Mouse (Mus musculus): ENCODE data around the gene Arl16. TPM values are rescaled to one million over a fixed set of nuclear protein-coding genes. Genes with fewer than 3 reads are reported as not detected.

The Arl16 gene
- polyA plus RNA-seq, 1 experiment: 61.1 TPM

DNA sequence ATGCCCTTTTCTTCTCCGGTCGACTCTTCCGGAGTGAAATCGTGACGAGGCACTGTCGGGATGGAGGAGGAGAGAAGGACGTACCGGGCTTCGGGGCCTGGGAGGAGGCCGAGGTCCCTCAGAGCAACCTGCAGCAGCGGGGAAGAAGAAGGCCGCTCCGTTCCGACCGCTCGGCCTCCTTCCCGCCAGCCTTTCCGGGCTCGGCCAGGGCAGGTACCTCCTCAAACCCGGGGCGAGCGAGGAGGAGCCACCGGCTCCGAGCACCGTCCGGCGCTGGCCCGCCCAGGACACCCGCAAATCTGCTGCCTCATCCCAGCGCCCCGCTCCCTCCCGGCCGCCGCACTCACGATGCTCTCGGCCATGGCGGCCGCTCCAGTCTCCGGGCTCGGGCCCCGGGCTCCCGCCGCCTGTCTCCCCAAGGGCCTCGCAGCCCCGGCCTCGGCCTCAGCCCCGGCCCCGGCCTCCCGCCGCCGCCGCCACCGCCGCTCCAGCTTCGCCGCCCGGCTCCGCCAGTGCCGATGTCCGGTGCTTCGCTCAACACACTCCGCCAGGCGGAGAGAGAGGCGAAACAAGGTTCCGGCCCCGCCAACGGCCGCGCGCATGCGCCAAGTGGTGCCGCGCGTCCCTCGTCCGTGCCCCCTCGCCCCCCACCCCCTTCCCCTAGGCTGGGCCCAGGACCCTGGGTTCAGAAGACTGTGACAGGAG is 30.1 kb downstream of the Arl16 start, which contains the start of gene Nploc4:
Gene Nploc4, minus strand, starts transcription at position 557 of the 705 bp plus-strand sequence.
- peaks cover 24% of the 10 kb centered on the region for H3K4me1 ChIP-seq
- H3K36me3 ChIP-seq (replicated peaks; ENCODE audit: low read length): peaks cover 32% of the 10 kb centered on the region
- no peaks in the 10 kb centered on the region for H3K27me3 ChIP-seq (replicated peaks)
- peak within 1 kb of the TSS; percentile 98 for H3K4me3 ChIP-seq (replicated peaks)
- no peaks in the 10 kb centered on the region for H3K9me3 ChIP-seq
- TF ChIP-seq FLI1 (IDR thresholded peaks at IDR 0.05; ENCODE audit: low read length) (no peak), GATA1 (IDR thresholded peaks at IDR 0.05; ENCODE audit: borderline replicate concordance, low read length) (no peak)

DNA sequence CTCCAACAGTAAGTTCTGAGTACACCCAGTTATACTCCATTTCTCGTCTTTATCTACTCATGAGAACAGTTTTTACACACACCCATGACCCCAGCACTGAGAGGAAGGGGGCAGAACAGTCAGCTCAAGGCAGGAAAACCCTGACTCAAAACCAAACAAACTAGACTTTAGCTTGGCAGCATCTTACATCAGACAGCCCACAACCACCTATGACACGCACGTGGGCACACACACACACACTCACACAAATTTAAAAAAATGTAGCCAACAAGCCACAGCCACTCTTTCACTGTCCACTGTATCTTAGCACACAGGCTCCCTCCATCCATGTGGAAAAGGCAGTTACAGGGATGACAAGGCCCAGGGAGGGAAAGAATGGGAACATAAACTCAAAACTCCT is 40.7 kb downstream of the Arl16 start:
- TF ChIP-seq FLI1 (IDR thresholded peaks at IDR 0.05; ENCODE audit: low read length) (no peak), GATA1 (IDR thresholded peaks at IDR 0.05; ENCODE audit: borderline replicate concordance, low read length) (no peak)
- no peaks in the 10 kb centered on the region for H3K9me3 ChIP-seq
- peaks cover 95% of the 10 kb centered on the region for H3K36me3 ChIP-seq (replicated peaks; ENCODE audit: low read length)
- peaks cover 36% of the 10 kb centered on the region for H3K4me1 ChIP-seq
- no peaks in the 10 kb centered on the region for H3K27me3 ChIP-seq (replicated peaks)
- H3K4me3 ChIP-seq (replicated peaks): no peak overlapping the region

DNA sequence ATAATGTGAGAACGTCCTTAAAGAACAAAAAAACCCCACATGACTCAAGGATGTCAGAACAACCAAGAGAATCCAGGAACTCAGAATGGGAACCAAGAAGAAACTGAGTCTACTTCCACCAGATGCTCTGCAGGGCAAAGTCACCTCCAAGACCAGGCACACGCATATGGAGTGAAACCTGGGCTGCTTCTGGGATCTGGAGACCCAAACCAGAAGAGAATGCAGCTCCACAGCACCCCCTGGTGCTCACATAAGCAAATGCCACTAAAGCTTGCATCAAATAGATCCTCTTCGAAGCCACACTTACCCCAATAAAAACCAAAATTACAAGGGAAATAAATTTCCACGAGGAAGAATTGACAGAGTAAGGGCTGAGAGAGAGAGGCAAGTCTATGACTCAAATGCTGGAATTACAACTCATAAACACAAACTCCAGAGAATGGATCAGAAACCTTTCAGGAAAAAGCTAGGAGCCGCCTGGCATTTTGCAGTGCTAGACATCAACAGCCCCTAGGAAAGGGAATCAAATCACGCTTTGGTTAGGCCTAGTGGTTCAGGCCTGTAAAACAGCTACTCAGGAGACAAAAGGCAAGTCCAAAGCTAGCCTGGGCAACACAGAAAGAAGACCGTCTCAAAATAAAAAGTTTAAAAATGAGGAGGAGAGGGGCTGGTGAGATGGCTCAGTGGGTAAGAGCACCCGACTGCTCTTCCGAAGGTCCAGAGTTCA is 43.7 kb downstream of the Arl16 start:
- Histone ChIP-seq H3K36me3 (replicated peaks; ENCODE audit: low read length) (peaks cover 95% of the 10 kb centered on the region), H3K27me3 (replicated peaks) (no peaks in the 10 kb centered on the region), H3K4me3 (replicated peaks) (no peak overlapping the region), H3K9me3 (no peaks in the 10 kb centered on the region), H3K4me1 (peaks cover 44% of the 10 kb centered on the region)
- no peak for TF ChIP-seq GATA1 (IDR thresholded peaks at IDR 0.05; ENCODE audit: borderline replicate concordance, low read length)
- no peak for TF ChIP-seq FLI1 (IDR thresholded peaks at IDR 0.05; ENCODE audit: low read length)

DNA sequence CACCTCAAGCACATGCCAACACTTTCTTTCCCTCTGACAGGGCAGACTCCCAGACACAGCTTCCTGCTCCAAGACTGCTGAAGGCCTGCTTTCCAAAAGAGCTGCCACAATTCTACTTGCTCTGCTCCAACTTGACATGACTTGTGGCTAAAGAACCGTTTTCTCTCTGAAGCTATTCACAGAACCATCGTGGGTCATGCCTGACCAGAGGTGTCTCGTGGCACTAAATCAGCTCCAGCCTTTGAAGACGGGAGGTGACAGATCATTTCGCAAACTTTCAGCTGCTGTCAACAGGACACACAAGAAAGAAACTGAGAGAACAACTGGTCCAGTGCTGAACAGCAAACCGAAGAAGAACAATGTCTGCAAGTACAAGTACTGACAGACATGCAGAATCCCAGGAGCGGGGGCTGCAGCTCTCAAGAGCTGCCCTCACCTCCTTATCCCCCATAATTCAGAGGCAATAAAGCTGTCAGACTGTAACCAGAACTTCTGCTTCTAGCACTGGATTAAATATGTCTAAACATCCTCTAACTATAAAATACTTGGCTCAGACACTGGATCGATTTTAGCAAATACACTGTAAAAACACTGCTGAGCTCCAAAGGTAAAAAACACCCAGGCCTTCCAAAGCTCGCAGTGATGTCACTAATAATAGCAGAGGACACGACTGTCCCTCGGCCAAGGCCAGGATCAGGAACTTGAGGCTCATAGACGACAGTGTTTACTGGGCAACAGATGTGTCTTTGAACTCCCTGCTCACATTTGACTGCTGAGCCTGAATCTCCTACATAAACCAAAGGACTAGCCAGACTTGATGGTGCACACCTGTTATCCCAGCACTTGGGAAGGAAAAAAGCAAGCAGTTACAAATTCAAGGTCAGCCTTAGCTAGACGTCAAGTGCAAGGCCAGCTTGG is 44.5 kb downstream of the Arl16 start:
- TF ChIP-seq FLI1 (IDR thresholded peaks at IDR 0.05; ENCODE audit: low read length) (no peak), GATA1 (IDR thresholded peaks at IDR 0.05; ENCODE audit: borderline replicate concordance, low read length) (no peak)
- Histone ChIP-seq H3K27me3 (replicated peaks) (no peaks in the 10 kb centered on the region), H3K4me1 (peaks cover 39% of the 10 kb centered on the region), H3K9me3 (no peaks in the 10 kb centered on the region), H3K4me3 (replicated peaks) (no peak overlapping the region), H3K36me3 (replicated peaks; ENCODE audit: low read length) (peaks cover 95% of the 10 kb centered on the region)

DNA sequence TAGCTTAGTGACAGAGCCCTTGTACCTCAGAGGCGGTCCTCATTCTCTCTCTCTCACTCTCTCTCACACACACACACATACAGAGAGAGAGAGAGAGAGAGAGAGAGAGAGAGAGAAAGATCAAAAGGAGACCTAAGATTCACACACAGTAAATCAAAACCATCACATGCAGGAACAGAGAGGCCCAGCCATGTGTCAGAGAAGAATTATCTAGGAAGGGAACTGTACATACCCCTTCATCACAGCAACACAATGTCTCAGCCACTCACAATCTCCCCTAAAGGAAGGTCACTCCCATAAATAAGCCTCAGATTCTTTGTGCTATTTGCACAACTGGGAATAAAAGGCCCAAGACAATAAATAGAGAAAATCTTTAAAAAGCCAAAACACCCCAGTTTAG is 48.8 kb downstream of the Arl16 start:
- no peaks in the 10 kb centered on the region for H3K9me3 ChIP-seq
- H3K4me1 ChIP-seq: peaks cover 27% of the 10 kb centered on the region
- TF ChIP-seq FLI1 (IDR thresholded peaks at IDR 0.05; ENCODE audit: low read length) (no peak), GATA1 (IDR thresholded peaks at IDR 0.05; ENCODE audit: borderline replicate concordance, low read length) (no peak)
- H3K27me3 ChIP-seq (replicated peaks): no peaks in the 10 kb centered on the region
- peaks cover 95% of the 10 kb centered on the region for H3K36me3 ChIP-seq (replicated peaks; ENCODE audit: low read length)
- H3K4me3 ChIP-seq (replicated peaks): no peak overlapping the region

DNA sequence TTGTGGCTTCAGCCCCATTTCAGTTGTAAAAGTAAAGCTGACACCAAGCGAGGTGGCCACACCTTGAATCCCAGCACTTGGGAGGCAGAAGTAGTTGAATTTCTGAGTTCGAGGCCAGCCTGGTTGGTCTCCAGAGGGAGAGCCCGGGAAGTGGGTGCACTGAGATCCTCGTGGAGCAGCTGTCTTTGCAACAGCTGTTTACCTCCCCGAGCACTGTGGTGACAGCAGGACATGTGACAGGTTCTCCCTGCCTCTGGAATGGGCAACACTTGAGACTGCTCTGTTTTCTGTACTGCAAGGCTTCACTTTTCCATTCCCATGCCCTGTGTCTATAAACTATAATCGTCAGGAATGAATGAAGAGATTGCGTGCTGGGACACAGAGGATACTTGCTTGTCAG is 49.6 kb downstream of the Arl16 start:
- TF ChIP-seq GATA1 (IDR thresholded peaks at IDR 0.05; ENCODE audit: borderline replicate concordance, low read length) (no peak), FLI1 (IDR thresholded peaks at IDR 0.05; ENCODE audit: low read length) (no peak)
- Histone ChIP-seq H3K4me1 (peaks cover 19% of the 10 kb centered on the region), H3K9me3 (no peaks in the 10 kb centered on the region), H3K36me3 (replicated peaks; ENCODE audit: low read length) (peaks cover 95% of the 10 kb centered on the region), H3K4me3 (replicated peaks) (no peak overlapping the region), H3K27me3 (replicated peaks) (no peaks in the 10 kb centered on the region)

Other genes with a start within 250 kb of the Arl16 start
- 10.2 and 26.1 TPM in 2 replicates for gene Bahcc1, start 234.7 kb downstream of the Arl16 start, polyA plus RNA-seq (2012; ENCODE audit: insufficient read depth, low replicate concordance)
- gene Actg1, start 119.1 kb downstream of the Arl16 start, polyA plus RNA-seq (2012; ENCODE audit: insufficient read depth, low replicate concordance): 2,399 and 2,630 TPM in 2 replicates
- 1.7 and 3.0 TPM in 2 replicates for gene Fscn2, start 106.1 kb downstream of the Arl16 start, polyA plus RNA-seq (2012; ENCODE audit: insufficient read depth, low replicate concordance)
- gene Faap100, start 88.8 kb downstream of the Arl16 start, polyA plus RNA-seq (2012; ENCODE audit: insufficient read depth, low replicate concordance): 12.4 and 19.3 TPM in 2 replicates
- gene Nploc4, start 29.9 kb downstream of the Arl16 start, polyA plus RNA-seq (2012; ENCODE audit: insufficient read depth, low replicate concordance): 56.7 and 150 TPM in 2 replicates
- gene Tspan10, start 25.0 kb downstream of the Arl16 start, polyA plus RNA-seq (2012; ENCODE audit: insufficient read depth, low replicate concordance): not detected in 2 replicates
- not detected in 2 replicates for gene Pde6g, start 14.1 kb downstream of the Arl16 start, polyA plus RNA-seq (2012; ENCODE audit: insufficient read depth, low replicate concordance)
- 7.9 and 17.7 TPM in 2 replicates for gene Oxld1, start 9.5 kb downstream of the Arl16 start, polyA plus RNA-seq (2012; ENCODE audit: insufficient read depth, low replicate concordance)
- gene Ccdc137, start 9.5 kb downstream of the Arl16 start, polyA plus RNA-seq (2012; ENCODE audit: insufficient read depth, low replicate concordance): 11.0 TPM in 1 of 2 replicates, not detected in the other
- 217 and 285 TPM in 2 replicates for gene Mrpl12, start 17.0 kb upstream of the Arl16 start, polyA plus RNA-seq (2012; ENCODE audit: insufficient read depth, low replicate concordance)
- 47.3 and 132 TPM in 2 replicates for gene Slc25a10, start 24.2 kb upstream of the Arl16 start, polyA plus RNA-seq (2012; ENCODE audit: insufficient read depth, low replicate concordance)
- not detected in 2 replicates for gene Gcgr, start 63.1 kb upstream of the Arl16 start, polyA plus RNA-seq (2012; ENCODE audit: insufficient read depth, low replicate concordance)
- gene Mcrip1, start 82.1 kb upstream of the Arl16 start, polyA plus RNA-seq (2012; ENCODE audit: insufficient read depth, low replicate concordance): 227 and 338 TPM in 2 replicates
- gene Ppp1r27, start 83.5 kb upstream of the Arl16 start, polyA plus RNA-seq (2012; ENCODE audit: insufficient read depth, low replicate concordance): 0.25 TPM in 1 of 2 replicates, not detected in the other
- 1,223 and 1,872 TPM in 2 replicates for gene P4hb, start 105.6 kb upstream of the Arl16 start, polyA plus RNA-seq (2012; ENCODE audit: insufficient read depth, low replicate concordance)
- 1,582 and 1,923 TPM in 2 replicates for gene Arhgdia, start 114.0 kb upstream of the Arl16 start, polyA plus RNA-seq (2012; ENCODE audit: insufficient read depth, low replicate concordance)
- gene Alyref, start 130.8 kb upstream of the Arl16 start, polyA plus RNA-seq (2012; ENCODE audit: insufficient read depth, low replicate concordance): 25.9 and 253 TPM in 2 replicates
- 247 and 315 TPM in 2 replicates for gene Anapc11, start 130.8 kb upstream of the Arl16 start, polyA plus RNA-seq (2012; ENCODE audit: insufficient read depth, low replicate concordance)
- 2.7 and 7.7 TPM in 2 replicates for gene Npb, start 140.9 kb upstream of the Arl16 start, polyA plus RNA-seq (2012; ENCODE audit: insufficient read depth, low replicate concordance)
- gene Pcyt2, start 150.3 kb upstream of the Arl16 start, polyA plus RNA-seq (2012; ENCODE audit: insufficient read depth, low replicate concordance): 143 and 168 TPM in 2 replicates
- gene Sirt7, start 157.6 kb upstream of the Arl16 start, polyA plus RNA-seq (2012; ENCODE audit: insufficient read depth, low replicate concordance): 275 and 278 TPM in 2 replicates
- 59.5 and 102 TPM in 2 replicates for gene Mafg, start 166.0 kb upstream of the Arl16 start, polyA plus RNA-seq (2012; ENCODE audit: insufficient read depth, low replicate concordance)
- 3.6 and 7.7 TPM in 2 replicates for gene Pycr1, start 176.2 kb upstream of the Arl16 start, polyA plus RNA-seq (2012; ENCODE audit: insufficient read depth, low replicate concordance)
- 0.44 TPM in 1 of 2 replicates, not detected in the other for gene Myadml2, start 180.6 kb upstream of the Arl16 start, polyA plus RNA-seq (2012; ENCODE audit: insufficient read depth, low replicate concordance)
- gene Notum, start 193.6 kb upstream of the Arl16 start, polyA plus RNA-seq (2012; ENCODE audit: insufficient read depth, low replicate concordance): 0.46 TPM in 1 of 2 replicates, not detected in the other
- gene Aspscr1, start 205.4 kb upstream of the Arl16 start, polyA plus RNA-seq (2012; ENCODE audit: insufficient read depth, low replicate concordance): 237 and 458 TPM in 2 replicates
- gene Cenpx, start 246.1 kb upstream of the Arl16 start, polyA plus RNA-seq (2012; ENCODE audit: insufficient read depth, low replicate concordance): 93.0 and 128 TPM in 2 replicates
- 10.0 and 23.5 TPM in 2 replicates for gene Lrrc45, start 246.3 kb upstream of the Arl16 start, polyA plus RNA-seq (2012; ENCODE audit: insufficient read depth, low replicate concordance)

Measured in megakaryocyte, embryonic 14.5 days (primary cell).